Mouse (Mus musculus): ENCODE results near the gene Slc1a3. TPM values are rescaled to one million over a fixed set of nuclear protein-coding genes. Genes with fewer than 3 reads are reported as not detected.

Gene Slc1a3
- polyA plus RNA-seq, 1 experiment from 2014 or later, result 11.1 TPM

GRCm38 (mm10) chr15:8625370-8625769 is 85.2 kb downstream of the Slc1a3 start:
- 0 out of 2 replicates have a peak, but pooled peaks have one; percentile 30 for ATAC-seq (ENCODE audit: insufficient read depth, low FRiP score, low read depth)
- H3K4me1 ChIP-seq, result peaks cover 9% of the 10 kb centered on the region; the same call in 1 of the 2 replicates
- no peak overlapping the region for H3K4me3 ChIP-seq (replicated peaks)
- no peak overlapping the region for H3K9ac ChIP-seq
- 43% methylated on average over 7 of the region's 7 CpGs for WGBS
- H3K36me3 ChIP-seq, result no peaks in the 10 kb centered on the region
- no peak overlapping the region for H3K27ac ChIP-seq
- no peaks in the 10 kb centered on the region for H3K9me3 ChIP-seq
- H3K4me2 ChIP-seq, result no peak overlapping the region
- 0 out of 2 replicates have a peak, but pooled peaks cover 4% of the 10 kb centered on the region for H3K27me3 ChIP-seq (replicated peaks)

- ATAC-seq (ENCODE audit: insufficient read depth, low FRiP score, low read depth), result no peak
- H3K4me1 ChIP-seq, result peaks cover 9% of the 10 kb centered on the region; the same call in 1 of the 2 replicates
- no peaks in the 10 kb centered on the region for H3K9me3 ChIP-seq
- H3K4me2 ChIP-seq, result no peak overlapping the region
- H3K4me3 ChIP-seq (replicated peaks), result no peak overlapping the region
- no peak overlapping the region for H3K27ac ChIP-seq
- no peaks in the 10 kb centered on the region for H3K36me3 ChIP-seq
- 0 out of 2 replicates have a peak, but pooled peaks cover 4% of the 10 kb centered on the region for H3K27me3 ChIP-seq (replicated peaks)
- H3K9ac ChIP-seq, result no peak overlapping the region
Measured at GRCm38 (mm10) chr15:8623879-8624278, 86.7 kb downstream of the Slc1a3 start.

DNA sequence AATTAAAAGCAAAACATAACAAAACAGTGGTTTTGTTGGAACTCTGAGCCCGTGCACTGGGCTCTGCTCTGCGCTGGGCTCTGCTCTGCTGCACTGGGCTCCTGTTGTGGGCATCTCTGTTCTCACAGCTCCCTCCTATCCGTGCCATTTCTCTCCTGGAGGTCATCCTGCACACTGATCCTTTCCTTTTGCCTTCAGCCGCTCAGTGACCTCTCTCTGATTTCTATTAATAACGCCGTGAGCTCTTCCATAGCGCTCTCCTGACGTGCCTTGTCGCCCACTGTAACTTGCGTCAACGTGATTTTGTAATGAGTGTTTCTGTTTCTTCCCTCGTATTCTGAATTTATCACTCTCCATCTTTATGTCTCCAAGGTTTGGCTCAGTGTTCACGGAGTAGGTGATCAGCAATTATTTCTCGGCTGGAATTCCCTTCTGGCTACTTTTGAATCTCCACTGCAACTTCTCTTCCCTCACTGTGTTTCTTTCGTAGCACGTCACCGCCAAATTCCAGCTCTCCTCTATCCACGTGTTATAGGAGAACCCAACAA is 91.0 kb downstream of the Slc1a3 start:
- no peaks in the 10 kb centered on the region for H3K9me3 ChIP-seq
- H3K36me3 ChIP-seq, result no peaks in the 10 kb centered on the region
- no peaks in the 10 kb centered on the region for H3K27me3 ChIP-seq (replicated peaks)
- ATAC-seq (ENCODE audit: insufficient read depth, low FRiP score, low read depth), result no peak
- no peaks in the 10 kb centered on the region for H3K4me1 ChIP-seq
- no peak overlapping the region for H3K4me3 ChIP-seq (replicated peaks)
- no peak overlapping the region for H3K27ac ChIP-seq
- no peak overlapping the region for H3K4me2 ChIP-seq
- no peak overlapping the region for H3K9ac ChIP-seq
- 82% methylated on average over 18 of the region's 18 CpGs for WGBS

GRCm38 (mm10) chr15:8616290-8616689 is 94.3 kb downstream of the Slc1a3 start:
- H3K4me2 ChIP-seq, result no peak overlapping the region
- H3K27me3 ChIP-seq (replicated peaks), result no peaks in the 10 kb centered on the region
- H3K4me3 ChIP-seq (replicated peaks), result no peak overlapping the region
- ATAC-seq (ENCODE audit: insufficient read depth, low FRiP score, low read depth), result no peak
- WGBS, result 75% methylated on average over 12 of the region's 12 CpGs
- H3K9me3 ChIP-seq, result no peaks in the 10 kb centered on the region
- H3K9ac ChIP-seq, result no peak overlapping the region
- H3K36me3 ChIP-seq, result no peaks in the 10 kb centered on the region
- H3K4me1 ChIP-seq, result no peaks in the 10 kb centered on the region
- H3K27ac ChIP-seq, result no peak overlapping the region

DNA sequence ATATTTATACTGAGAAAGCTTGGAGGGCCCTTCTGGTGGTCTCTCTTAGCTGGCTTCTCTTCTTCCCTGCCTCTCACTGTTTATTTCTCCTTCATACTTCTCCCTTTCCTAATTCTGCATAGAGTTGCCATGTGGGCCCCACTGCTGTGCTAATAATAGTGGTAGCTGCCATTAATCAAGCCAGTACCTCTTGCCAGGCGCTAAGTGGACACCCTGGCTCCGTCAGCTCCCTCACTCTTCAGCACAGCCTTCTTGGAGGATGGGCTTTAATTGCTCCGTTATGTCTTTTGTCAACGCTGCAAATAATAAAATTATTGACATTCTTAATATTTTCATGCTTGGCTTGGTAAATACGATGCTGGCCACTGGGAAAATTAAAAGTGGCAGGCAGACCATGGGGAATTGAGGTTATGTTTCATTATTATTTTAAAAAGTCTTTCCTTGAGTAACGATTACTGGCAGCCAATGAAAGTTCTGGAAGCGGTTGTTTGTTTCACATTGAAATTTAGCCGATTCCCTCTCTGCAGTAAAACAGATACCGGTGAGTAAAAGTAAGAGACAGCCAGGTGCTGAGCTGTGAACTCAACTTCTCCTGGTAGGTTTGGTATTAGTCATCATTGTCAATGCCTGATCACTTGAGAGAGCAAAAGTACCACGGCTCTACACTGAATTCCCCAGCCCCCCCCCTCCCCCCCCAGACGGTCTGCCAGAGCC is 94.9 kb downstream of the Slc1a3 start:
- Histone ChIP-seq H3K9me3 (no peaks in the 10 kb centered on the region), H3K4me3 (replicated peaks) (no peak overlapping the region), H3K27ac (no peak overlapping the region), H3K9ac (no peak overlapping the region), H3K4me2 (no peak overlapping the region), H3K4me1 (no peaks in the 10 kb centered on the region), H3K27me3 (replicated peaks) (no peaks in the 10 kb centered on the region), H3K36me3 (no peaks in the 10 kb centered on the region)
- no peak for ATAC-seq (ENCODE audit: insufficient read depth, low FRiP score, low read depth)
- 65% methylated on average over 11 of the region's 11 CpGs for WGBS

- WGBS, result 86% methylated on average over 5 of the region's 5 CpGs
- Histone ChIP-seq H3K27ac (no peak overlapping the region), H3K9me3 (no peaks in the 10 kb centered on the region), H3K27me3 (replicated peaks) (no peaks in the 10 kb centered on the region), H3K4me1 (no peaks in the 10 kb centered on the region), H3K9ac (no peak overlapping the region), H3K36me3 (no peaks in the 10 kb centered on the region), H3K4me3 (replicated peaks) (no peak overlapping the region), H3K4me2 (no peak overlapping the region)
- ATAC-seq (ENCODE audit: insufficient read depth, low FRiP score, low read depth), result no peak
Measured at GRCm38 (mm10) chr15:8614701-8615100, 95.9 kb downstream of the Slc1a3 start.

DNA sequence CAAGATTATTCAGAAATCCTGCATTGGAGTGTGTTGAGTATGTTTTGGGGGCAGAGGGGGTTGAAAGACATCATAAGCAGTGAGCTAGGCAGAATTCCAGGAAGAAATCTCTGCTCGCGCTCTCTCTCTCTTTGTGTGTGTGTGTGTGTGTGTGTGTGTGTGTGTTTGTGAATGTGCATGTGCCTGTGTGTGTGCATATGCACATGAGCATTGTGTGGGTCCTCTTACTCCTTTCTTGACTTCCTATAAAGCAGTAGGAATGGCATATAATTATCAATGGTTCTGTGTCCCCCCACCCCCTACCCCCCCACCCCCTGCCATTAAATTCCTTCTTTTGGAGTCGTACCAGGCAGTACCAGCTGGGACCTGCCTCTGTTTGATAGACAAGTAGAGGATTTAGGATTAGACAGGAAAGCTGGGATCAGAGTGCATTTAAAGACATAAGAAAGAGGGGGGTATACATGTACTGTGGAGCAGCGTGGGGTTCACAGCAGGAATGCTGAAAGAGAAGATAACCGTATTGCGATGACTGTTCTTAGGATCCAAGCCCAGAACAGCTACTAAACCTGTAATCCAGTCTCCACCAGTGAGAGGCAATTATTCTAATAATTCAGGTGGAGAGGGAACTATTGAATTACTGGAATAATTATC is 104.9 kb downstream of the Slc1a3 start:
- H3K9me3 ChIP-seq, result no peaks in the 10 kb centered on the region
- no peak overlapping the region for H3K9ac ChIP-seq
- no peak overlapping the region for H3K27ac ChIP-seq
- no peaks in the 10 kb centered on the region for H3K36me3 ChIP-seq
- H3K4me2 ChIP-seq, result no peak overlapping the region
- H3K4me3 ChIP-seq (replicated peaks), result no peak overlapping the region
- 61% methylated on average over 6 of the region's 6 CpGs for WGBS
- no peaks in the 10 kb centered on the region for H3K4me1 ChIP-seq
- H3K27me3 ChIP-seq (replicated peaks), result no peaks in the 10 kb centered on the region
- ATAC-seq (ENCODE audit: insufficient read depth, low FRiP score, low read depth), result no peak

DNA sequence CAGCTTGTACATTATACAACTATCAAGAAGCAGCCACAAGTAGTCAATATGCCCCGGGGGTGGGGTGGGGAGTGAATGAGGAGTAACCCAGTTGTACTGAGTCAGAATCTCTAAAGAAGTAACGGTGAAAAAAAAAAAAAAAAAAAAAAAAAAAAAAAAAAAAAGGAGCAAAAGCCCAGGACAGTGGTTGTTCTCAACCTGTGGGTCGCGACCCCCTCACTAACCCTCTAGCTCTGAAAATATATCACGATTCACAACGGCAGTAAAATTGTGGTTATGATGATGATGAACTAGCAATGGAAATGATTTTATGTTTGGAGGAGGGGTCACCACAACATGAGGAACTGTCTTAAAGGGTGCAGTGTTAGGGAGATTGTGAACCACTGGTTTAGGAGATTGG is 108.2 kb downstream of the Slc1a3 start:
- Histone ChIP-seq H3K36me3 (no peaks in the 10 kb centered on the region), H3K9me3 (no peaks in the 10 kb centered on the region), H3K27me3 (replicated peaks) (no peaks in the 10 kb centered on the region), H3K27ac (no peak overlapping the region), H3K4me3 (replicated peaks) (no peak overlapping the region), H3K4me2 (no peak overlapping the region), H3K9ac (no peak overlapping the region), H3K4me1 (no peaks in the 10 kb centered on the region)
- WGBS, result 78% methylated on average over 6 of the region's 6 CpGs
- no peak for ATAC-seq (ENCODE audit: insufficient read depth, low FRiP score, low read depth)

DNA sequence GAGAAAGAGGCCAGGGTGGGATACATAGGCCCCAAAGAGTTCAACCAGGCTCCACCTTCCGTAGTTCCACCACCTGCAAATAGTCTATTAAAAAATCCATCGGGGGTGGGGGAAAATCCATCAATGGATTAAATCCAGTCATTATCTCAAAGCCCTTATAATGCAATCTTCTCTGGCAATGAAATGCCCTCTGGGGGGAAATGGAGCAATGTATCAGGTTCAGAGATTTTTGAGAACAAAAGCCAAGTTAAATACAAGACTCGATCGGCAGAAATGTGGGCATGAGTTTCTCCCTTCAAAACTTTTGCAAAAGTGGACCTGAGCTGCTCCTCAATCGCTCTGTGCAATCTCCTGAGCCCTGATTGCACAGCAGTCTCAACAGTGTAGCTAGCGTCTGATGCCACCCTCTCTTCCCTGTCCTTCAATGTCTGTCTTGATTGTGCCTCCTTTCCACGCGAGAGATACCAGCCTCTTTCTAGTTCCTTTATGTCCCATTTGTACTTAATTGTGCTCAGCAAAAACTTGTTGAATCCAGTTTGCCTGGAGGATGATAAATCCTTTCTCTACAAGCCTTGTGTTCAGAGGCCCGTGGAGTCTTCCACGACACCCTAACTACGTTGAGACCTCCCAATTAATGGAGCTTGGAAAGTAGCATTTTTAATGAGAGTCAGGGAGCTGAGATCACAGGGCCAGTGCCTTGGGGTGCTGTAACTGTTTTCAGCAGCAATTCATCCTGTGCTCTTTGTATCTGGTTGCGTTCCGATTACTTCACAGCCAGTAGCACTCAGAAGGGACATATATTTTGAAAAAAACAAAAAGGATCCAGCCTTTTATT is 109.0 kb downstream of the Slc1a3 start:
- Histone ChIP-seq H3K4me1 (no peaks in the 10 kb centered on the region), H3K27ac (no peak overlapping the region), H3K9me3 (no peaks in the 10 kb centered on the region), H3K9ac (no peak overlapping the region), H3K36me3 (no peaks in the 10 kb centered on the region), H3K4me3 (replicated peaks) (no peak overlapping the region), H3K4me2 (no peak overlapping the region), H3K27me3 (replicated peaks) (no peaks in the 10 kb centered on the region)
- 81% methylated on average over 13 of the region's 13 CpGs for WGBS
- ATAC-seq (ENCODE audit: insufficient read depth, low FRiP score, low read depth), result no peak

DNA sequence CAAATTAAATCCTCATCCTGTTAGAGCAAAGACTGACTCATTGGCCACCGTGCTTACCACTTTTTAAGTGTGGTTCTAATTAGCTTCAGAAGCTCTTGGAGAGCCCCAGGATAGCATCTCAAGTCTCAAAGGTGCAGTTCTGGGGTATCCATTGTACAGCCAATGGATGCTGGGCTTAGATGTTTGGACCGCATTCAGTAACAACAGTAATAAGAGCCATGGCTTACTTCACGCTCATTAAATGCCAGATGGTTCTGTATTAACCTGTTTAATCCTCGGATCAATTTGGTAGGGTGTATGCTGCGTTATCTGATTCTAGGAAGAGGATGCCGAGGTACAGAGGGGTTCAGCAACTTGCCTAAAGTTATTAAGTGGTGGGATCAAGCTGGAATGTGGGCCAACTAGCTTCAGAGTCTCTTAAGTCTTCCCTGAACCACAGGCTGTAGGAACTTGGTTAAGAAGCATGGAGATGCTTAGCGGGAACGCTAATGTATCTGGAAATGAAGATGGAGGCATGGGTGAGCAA is 114.1 kb downstream of the Slc1a3 start:
- H3K27ac ChIP-seq, result no peak overlapping the region
- H3K27me3 ChIP-seq (replicated peaks), result no peaks in the 10 kb centered on the region
- ATAC-seq (ENCODE audit: insufficient read depth, low FRiP score, low read depth), result no peak
- H3K36me3 ChIP-seq, result no peaks in the 10 kb centered on the region
- H3K4me3 ChIP-seq (replicated peaks), result no peak overlapping the region
- no peak overlapping the region for H3K4me2 ChIP-seq
- H3K4me1 ChIP-seq, result no peaks in the 10 kb centered on the region
- no peaks in the 10 kb centered on the region for H3K9me3 ChIP-seq
- WGBS, result 85% methylated on average over 8 of the region's 8 CpGs
- H3K9ac ChIP-seq, result no peak overlapping the region

GRCm38 (mm10) chr15:8595226-8595625 is 115.3 kb downstream of the Slc1a3 start:
- H3K27me3 ChIP-seq (replicated peaks), result no peaks in the 10 kb centered on the region
- no peak overlapping the region for H3K9ac ChIP-seq
- no peak for ATAC-seq (ENCODE audit: insufficient read depth, low FRiP score, low read depth)
- no peaks in the 10 kb centered on the region for H3K36me3 ChIP-seq
- WGBS, result 78% methylated on average over 12 of the region's 12 CpGs
- H3K4me2 ChIP-seq, result no peak overlapping the region
- no peak overlapping the region for H3K4me3 ChIP-seq (replicated peaks)
- no peaks in the 10 kb centered on the region for H3K4me1 ChIP-seq
- H3K27ac ChIP-seq, result no peak overlapping the region
- no peaks in the 10 kb centered on the region for H3K9me3 ChIP-seq

Data from stomach, embryonic 15.5 days (tissue).